Mouse (Mus musculus) midbrain, embryonic 13.5 days (tissue): ENCODE data around the gene Foxn3. TPM values are rescaled to one million over a fixed set of nuclear protein-coding genes. Genes with fewer than 3 reads are reported as not detected.

Experiments used
- ATAC-seq: fragments of 200-750 bp; cut with Nextera tagmentation; 2 replicates; pipeline ENCODE4 v1.8.0; 2017; ENCODE audit warnings: mild to moderate bottlenecking, moderate TSS enrichment, moderate library complexity
- H3K27ac ChIP-seq: fragments of 300-500 bp; sonication (generic); 2 replicates; pipeline ENCODE4 v1.5.1; 2015; ENCODE audit warnings: inconsistent platforms, mild to moderate bottlenecking, moderate library complexity
- H3K27me3 ChIP-seq: fragments of 300-500 bp; sonication (generic); 2 replicates; pipeline ENCODE4 v1.6.1; 2015; ENCODE audit warnings: mild to moderate bottlenecking, inconsistent platforms
- H3K36me3 ChIP-seq: fragments of 300-500 bp; sonication (generic); 2 replicates; pipeline ENCODE4 v1.6.1; 2015; ENCODE audit warnings: mild to moderate bottlenecking, inconsistent platforms
- H3K4me1 ChIP-seq: fragments of 300-500 bp; sonication (generic); replicated peaks from 2 replicates; pipeline ENCODE4 v1.6.1; 2015; ENCODE audit warnings: inconsistent platforms
- H3K4me2 ChIP-seq: fragments of 300-500 bp; sonication (generic); replicated peaks from 2 replicates; pipeline ENCODE4 v1.6.1; 2015; ENCODE audit warnings: moderate library complexity, mild to moderate bottlenecking, inconsistent platforms
- H3K4me3 ChIP-seq: fragments of 300-500 bp; sonication (generic); replicated peaks from 2 replicates; pipeline ENCODE4 v1.5.1; 2015; ENCODE audit warnings: mild to moderate bottlenecking, inconsistent platforms
- H3K9ac ChIP-seq: fragments of 300-500 bp; sonication (generic); replicated peaks from 2 replicates; pipeline ENCODE4 v1.6.1; 2015; ENCODE audit warnings: mild to moderate bottlenecking, inconsistent platforms
- H3K9me3 ChIP-seq: fragments of 300-500 bp; sonication (generic); 2 replicates; pipeline ENCODE4 v1.6.1; 2016; ENCODE audit warnings: mild to moderate bottlenecking, inconsistent platforms
- WGBS: fragments of 180-500 bp; shearing (Covaris S2); methylation state at CpG from one replicate; pipeline ENCODE4 v1.1.7; 2015; 5-methylcytosine and 5-hydroxymethylcytosine counted together
- polyA plus RNA-seq: library from polyadenylated mRNA; unstranded; fragments of >200 nt; fragmentation: Nextera tagmentation; extraction: Ambion mirVana; gene quantifications from 2 replicates; pipeline ENCODE4 v1.2.1, GENCODE M21; 2015

The Foxn3 gene
- polyA plus RNA-seq, 1 experiment from 2014 or later = 83.7 TPM

GRCm38 (mm10) chr12:99287081-99287480 is 276.3 kb downstream of the Foxn3 start:
- ATAC-seq = peak; percentile 9; the same call in 1 of the 2 replicates
- Histone ChIP-seq H3K9ac (no peak overlapping the region), H3K4me1 (peaks cover 66% of the 10 kb centered on the region), H3K36me3 (peaks cover 8% of the 10 kb centered on the region), H3K4me3 (no peak overlapping the region), H3K27me3 (no peaks in the 10 kb centered on the region), H3K27ac (peak overlapping the region; percentile 63), H3K9me3 (no peaks in the 10 kb centered on the region), H3K4me2 (no peak overlapping the region)
- WGBS = 57% methylated on average over 5 of the region's 5 CpGs

- no peak overlapping the region for H3K4me3 ChIP-seq
- 31% methylated on average over 6 of the region's 6 CpGs for whole genome bisulfite sequencing
- peak overlapping the region; percentile 63 for H3K27ac ChIP-seq
- no peak overlapping the region for H3K9ac ChIP-seq
- H3K36me3 ChIP-seq = peaks cover 8% of the 10 kb centered on the region
- H3K9me3 ChIP-seq = no peaks in the 10 kb centered on the region
- H3K4me2 ChIP-seq = no peak overlapping the region
- peaks cover 65% of the 10 kb centered on the region for H3K4me1 ChIP-seq
- peak; percentile 81 for ATAC-seq
- no peaks in the 10 kb centered on the region for H3K27me3 ChIP-seq
These were observed 276.7 kb downstream of the Foxn3 start for GRCm38 (mm10) chr12:99286662-99287061.

DNA sequence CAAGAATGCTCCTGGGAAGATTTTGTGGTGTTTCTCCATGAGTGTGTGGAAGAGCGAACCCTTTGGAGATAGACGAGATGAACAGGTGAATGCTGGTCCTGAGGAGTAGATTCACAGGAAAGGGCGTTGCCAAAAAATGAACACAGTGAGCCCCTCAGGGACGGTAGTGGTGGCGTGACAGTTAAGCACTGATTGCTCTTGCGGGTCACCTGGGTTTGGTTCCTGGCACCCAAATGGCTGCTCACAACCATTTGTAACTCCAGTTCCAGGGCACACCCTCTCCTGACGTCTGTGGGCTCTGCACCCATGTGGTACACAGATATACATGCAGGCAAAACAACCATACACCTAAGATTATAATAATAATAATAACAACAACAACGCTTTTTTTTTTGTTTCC is 277.7 kb downstream of the Foxn3 start:
- 68% methylated on average over 8 of the region's 8 CpGs for WGBS
- Histone ChIP-seq H3K4me3 (no peak overlapping the region), H3K27me3 (no peaks in the 10 kb centered on the region), H3K9ac (peak overlapping the region; percentile 29; the same call in 1 of the 2 replicates), H3K4me1 (peaks cover 67% of the 10 kb centered on the region), H3K4me2 (peak overlapping the region; percentile 30; the same call in 1 of the 2 replicates), H3K36me3 (peaks cover 5% of the 10 kb centered on the region), H3K9me3 (no peaks in the 10 kb centered on the region), H3K27ac (peak overlapping the region; percentile 66; the same call in 1 of the 2 replicates)
- ATAC-seq = peak; percentile 22; the same call in 1 of the 2 replicates

DNA sequence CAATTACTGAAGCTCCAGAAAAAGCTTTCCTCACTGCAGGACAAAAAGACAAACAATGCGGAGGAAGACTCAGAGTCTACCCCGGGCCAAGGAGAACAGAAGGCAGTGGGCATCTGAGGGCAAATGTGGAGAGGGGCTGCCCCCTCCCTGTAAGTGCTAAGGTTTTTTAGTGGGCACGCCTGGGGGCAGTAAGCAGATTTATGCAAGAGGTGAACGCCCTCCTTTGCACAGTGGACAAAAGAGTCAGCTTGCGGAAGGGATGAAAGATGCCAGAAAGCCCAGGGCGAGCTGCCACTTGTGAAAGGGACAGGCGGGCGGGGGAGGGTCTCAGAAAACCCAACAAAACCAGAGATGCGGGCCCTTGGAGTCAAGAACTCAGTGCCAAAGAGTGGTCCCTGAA is 278.2 kb downstream of the Foxn3 start:
- Histone ChIP-seq H3K4me1 (peaks cover 70% of the 10 kb centered on the region), H3K27ac (peak overlapping the region; percentile 66), H3K4me2 (peak overlapping the region; percentile 30; the same call in 1 of the 2 replicates), H3K27me3 (no peaks in the 10 kb centered on the region), H3K4me3 (no peak overlapping the region), H3K36me3 (peaks cover under 1% of the 10 kb centered on the region; the same call in 1 of the 2 replicates), H3K9ac (peak overlapping the region; percentile 29), H3K9me3 (no peaks in the 10 kb centered on the region)
- WGBS = 8% methylated on average over 9 of the region's 9 CpGs
- peak; percentile 44 for ATAC-seq

DNA sequence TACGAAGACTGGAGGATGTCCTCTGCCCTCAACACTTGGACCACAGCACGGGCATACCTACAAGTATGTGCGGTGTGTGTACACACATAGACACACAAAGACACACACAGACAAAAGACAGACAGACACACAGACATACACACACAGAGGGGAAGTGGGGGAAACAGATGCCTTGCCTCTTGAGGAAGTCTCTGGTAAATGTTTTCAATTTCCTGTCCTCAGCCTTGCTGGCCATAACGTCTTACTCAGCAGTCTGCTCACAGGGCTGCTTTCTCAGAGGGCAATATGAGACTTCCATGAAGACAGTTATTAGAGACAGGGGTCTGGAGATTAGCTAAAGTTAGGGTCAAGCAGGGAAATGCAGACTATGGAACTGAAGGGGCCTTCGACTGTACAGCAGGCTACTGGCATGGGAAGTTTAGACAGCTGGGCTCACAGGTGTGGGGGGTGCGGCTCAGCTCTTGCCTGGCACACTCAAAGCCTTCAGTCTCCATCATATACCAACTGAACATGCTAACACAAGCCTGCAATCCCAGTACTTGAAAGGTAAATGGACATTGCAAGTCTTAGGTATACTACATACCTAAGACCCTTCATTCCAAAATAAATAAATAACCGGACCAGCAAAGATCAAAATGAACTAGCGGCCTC is 278.8 kb downstream of the Foxn3 start:
- Histone ChIP-seq H3K4me2 (0 out of 2 replicates have a peak overlapping the region, but pooled peaks have one; percentile 30), H3K4me1 (peaks cover 73% of the 10 kb centered on the region), H3K27ac (peak overlapping the region; percentile 66; the same call in 1 of the 2 replicates), H3K4me3 (no peak overlapping the region), H3K36me3 (no peaks in the 10 kb centered on the region), H3K9me3 (no peaks in the 10 kb centered on the region), H3K27me3 (no peaks in the 10 kb centered on the region), H3K9ac (no peak overlapping the region)
- WGBS = 67% methylated on average over 8 of the region's 8 CpGs
- no peak for ATAC-seq

GRCm38 (mm10) chr12:99280826-99281225 is 282.6 kb downstream of the Foxn3 start:
- peaks cover 50% of the 10 kb centered on the region for H3K4me1 ChIP-seq

DNA sequence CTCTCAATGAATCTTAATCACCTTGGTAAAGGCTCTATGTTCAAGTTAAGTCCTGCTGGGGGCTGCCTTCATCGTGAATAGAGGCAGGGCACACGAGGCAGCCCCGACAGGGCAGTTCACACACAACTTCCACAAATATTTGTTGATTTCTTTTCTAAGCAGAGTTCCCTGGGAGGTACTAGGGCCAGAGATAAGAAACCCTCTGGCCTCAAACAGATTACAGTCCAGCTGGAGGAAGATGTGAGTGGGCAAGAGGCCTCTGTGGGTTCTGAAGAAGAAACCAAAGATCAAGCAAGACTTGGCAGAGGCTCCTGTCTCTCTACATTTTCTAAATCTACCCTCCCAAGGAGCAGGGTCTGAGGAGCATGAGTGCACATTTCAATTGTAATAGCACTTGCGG is 283.1 kb downstream of the Foxn3 start:
- ATAC-seq = no peak
- no peak overlapping the region for H3K9ac ChIP-seq
- H3K9me3 ChIP-seq = no peaks in the 10 kb centered on the region
- no peak overlapping the region for H3K4me3 ChIP-seq
- 77% methylated on average over 4 of the region's 4 CpGs for WGBS
- no peaks in the 10 kb centered on the region for H3K27me3 ChIP-seq
- no peaks in the 10 kb centered on the region for H3K36me3 ChIP-seq
- peaks cover 45% of the 10 kb centered on the region for H3K4me1 ChIP-seq
- no peak overlapping the region for H3K4me2 ChIP-seq
- peak overlapping the region; percentile 36 for H3K27ac ChIP-seq

More at GRCm38 (mm10) chr12:99280826-99281225, 282.6 kb downstream of the Foxn3 start:
- 90% methylated on average over 13 of the region's 13 CpGs for WGBS
- no peaks in the 10 kb centered on the region for H3K36me3 ChIP-seq
- no peaks in the 10 kb centered on the region for H3K27me3 ChIP-seq
- no peaks in the 10 kb centered on the region for H3K9me3 ChIP-seq
- H3K4me2 ChIP-seq = no peak overlapping the region
- H3K9ac ChIP-seq = no peak overlapping the region
- no peak overlapping the region for H3K4me3 ChIP-seq
- no peak for ATAC-seq
- no peak overlapping the region for H3K27ac ChIP-seq

- H3K27ac ChIP-seq = no peak overlapping the region
- no peaks in the 10 kb centered on the region for H3K27me3 ChIP-seq
- ATAC-seq = no peak
- H3K9me3 ChIP-seq = no peaks in the 10 kb centered on the region
- H3K9ac ChIP-seq = no peak overlapping the region
- H3K36me3 ChIP-seq = no peaks in the 10 kb centered on the region
- no peak overlapping the region for H3K4me2 ChIP-seq
- peaks cover 43% of the 10 kb centered on the region for H3K4me1 ChIP-seq
- no peak overlapping the region for H3K4me3 ChIP-seq
- 95% methylated on average over 4 of the region's 4 CpGs for WGBS
These were observed 284.0 kb downstream of the Foxn3 start for GRCm38 (mm10) chr12:99279426-99279825.

- H3K9ac ChIP-seq = no peak overlapping the region
- H3K27ac ChIP-seq = no peak overlapping the region
- no peak overlapping the region for H3K4me3 ChIP-seq
- WGBS = 73% methylated on average over 1 of the region's 1 CpGs
- no peak for ATAC-seq
- H3K9me3 ChIP-seq = no peaks in the 10 kb centered on the region
- peaks cover 33% of the 10 kb centered on the region for H3K4me1 ChIP-seq
- H3K27me3 ChIP-seq = no peaks in the 10 kb centered on the region
- no peaks in the 10 kb centered on the region for H3K36me3 ChIP-seq
- H3K4me2 ChIP-seq = no peak overlapping the region
These were observed 288.8 kb downstream of the Foxn3 start for GRCm38 (mm10) chr12:99274589-99274988.

- Histone ChIP-seq H3K4me1 (peaks cover 47% of the 10 kb centered on the region), H3K4me3 (no peak overlapping the region), H3K36me3 (no peaks in the 10 kb centered on the region), H3K27me3 (no peaks in the 10 kb centered on the region), H3K4me2 (no peak overlapping the region), H3K9me3 (no peaks in the 10 kb centered on the region), H3K9ac (no peak overlapping the region), H3K27ac (no peak overlapping the region)
- 67% methylated on average over 8 of the region's 8 CpGs for WGBS
- ATAC-seq = no peak
These were observed 294.0 kb downstream of the Foxn3 start for GRCm38 (mm10) chr12:99269396-99269795.

GRCm38 (mm10) chr12:99268954-99269353 is 294.4 kb downstream of the Foxn3 start:
- Histone ChIP-seq H3K4me3 (no peak overlapping the region), H3K27ac (no peak overlapping the region), H3K9ac (no peak overlapping the region), H3K9me3 (no peaks in the 10 kb centered on the region), H3K4me1 (peaks cover 45% of the 10 kb centered on the region), H3K27me3 (no peaks in the 10 kb centered on the region), H3K4me2 (no peak overlapping the region), H3K36me3 (no peaks in the 10 kb centered on the region)
- no peak for ATAC-seq
- WGBS = 46% methylated on average over 11 of the region's 11 CpGs

GRCm38 (mm10) chr12:99267732-99268131 is 295.6 kb downstream of the Foxn3 start:
- H3K9ac ChIP-seq = no peak overlapping the region
- H3K4me2 ChIP-seq = no peak overlapping the region
- WGBS = 75% methylated on average over 11 of the region's 11 CpGs
- ATAC-seq = no peak
- no peaks in the 10 kb centered on the region for H3K9me3 ChIP-seq
- no peaks in the 10 kb centered on the region for H3K36me3 ChIP-seq
- no peak overlapping the region for H3K27ac ChIP-seq
- H3K4me3 ChIP-seq = no peak overlapping the region
- H3K4me1 ChIP-seq = peaks cover 48% of the 10 kb centered on the region
- H3K27me3 ChIP-seq = no peaks in the 10 kb centered on the region
